Mouse (Mus musculus): ENCODE measurements around the gene Ptma. TPM values are rescaled to one million over a fixed set of nuclear protein-coding genes. Genes with fewer than 3 reads are reported as not detected.
"Not testable (repeated sequence)": the region's sequence is repeated elsewhere in the genome, so short reads cannot be mapped to it uniquely, and the experiment has no call there.

Ptma gene
- polyA plus RNA-seq, 1 experiment from 2014 or later = 1,165 TPM

- not testable (repeated sequence) for H3K9ac ChIP-seq (ENCODE audit: low read depth, low read length); H3K27me3 ChIP-seq (replicated peaks; ENCODE audit: control insufficient read depth, insufficient read depth, low read length); H3K9me3 ChIP-seq (ENCODE audit: control insufficient read depth, low read length); H3K27ac ChIP-seq (ENCODE audit: low read depth, low read length); H3K4me3 ChIP-seq (ENCODE audit: low read length); H3K4me1 ChIP-seq (ENCODE audit: control insufficient read depth, insufficient read depth, low read depth, low read length); H3K4me2 ChIP-seq (ENCODE audit: low read length); ATAC-seq; H3K36me3 ChIP-seq (ENCODE audit: control insufficient read depth, insufficient read depth, low read length)
- 99% methylated on average over 6 of the region's 6 CpGs for WGBS
Observed at GRCm38 (mm10) chr1:86485858-86486257, 40.7 kb upstream of the Ptma start.

- Histone ChIP-seq H3K4me3 (ENCODE audit: low read length) (peak overlapping the region; percentile 56), H3K27me3 (replicated peaks; ENCODE audit: control insufficient read depth, insufficient read depth, low read length) (no peaks in the 10 kb centered on the region), H3K9me3 (ENCODE audit: control insufficient read depth, low read length) (no peaks in the 10 kb centered on the region), H3K9ac (ENCODE audit: low read depth, low read length) (peak overlapping the region; percentile 70), H3K4me1 (ENCODE audit: control insufficient read depth, insufficient read depth, low read depth, low read length) (peaks cover 9% of the 10 kb centered on the region), H3K36me3 (ENCODE audit: control insufficient read depth, insufficient read depth, low read length) (no peaks in the 10 kb centered on the region), H3K4me2 (ENCODE audit: low read length) (peak overlapping the region; percentile 60), H3K27ac (ENCODE audit: low read depth, low read length) (peak overlapping the region; percentile 99)
- WGBS = 9% methylated on average over 13 of the region's 13 CpGs
- no peak for ATAC-seq
Observed at GRCm38 (mm10) chr1:86486703-86487294, 39.7 kb upstream of the Ptma start.

GRCm38 (mm10) chr1:86487295-86487907 lies 39.1 kb upstream of the Ptma start:
- H3K4me2 ChIP-seq (ENCODE audit: low read length) = peak overlapping the region; percentile 79
- H3K9ac ChIP-seq (ENCODE audit: low read depth, low read length) = peak overlapping the region; percentile 92
- no peaks in the 10 kb centered on the region for H3K36me3 ChIP-seq (ENCODE audit: control insufficient read depth, insufficient read depth, low read length)
- WGBS = 0% methylated on average over 59 of the region's 74 CpGs
- peak overlapping the region; percentile 99 for H3K27ac ChIP-seq (ENCODE audit: low read depth, low read length)
- H3K27me3 ChIP-seq (replicated peaks; ENCODE audit: control insufficient read depth, insufficient read depth, low read length) = no peaks in the 10 kb centered on the region
- H3K4me1 ChIP-seq (ENCODE audit: control insufficient read depth, insufficient read depth, low read depth, low read length) = peaks cover 11% of the 10 kb centered on the region
- peak; percentile 97 for ATAC-seq
- H3K9me3 ChIP-seq (ENCODE audit: control insufficient read depth, low read length) = no peaks in the 10 kb centered on the region
- peak overlapping the region; percentile 64 for H3K4me3 ChIP-seq (ENCODE audit: low read length)

- Histone ChIP-seq H3K36me3 (ENCODE audit: control insufficient read depth, insufficient read depth, low read length) (no peaks in the 10 kb centered on the region), H3K27me3 (replicated peaks; ENCODE audit: control insufficient read depth, insufficient read depth, low read length) (no peaks in the 10 kb centered on the region), H3K9me3 (ENCODE audit: control insufficient read depth, low read length) (no peaks in the 10 kb centered on the region), H3K27ac (ENCODE audit: low read depth, low read length) (peak overlapping the region; percentile 98), H3K4me2 (ENCODE audit: low read length) (peak overlapping the region; percentile 79), H3K4me1 (ENCODE audit: control insufficient read depth, insufficient read depth, low read depth, low read length) (peaks cover 14% of the 10 kb centered on the region), H3K4me3 (ENCODE audit: low read length) (peak overlapping the region; percentile 64), H3K9ac (ENCODE audit: low read depth, low read length) (peak overlapping the region; percentile 92)
- 7% methylated on average over 20 of the region's 20 CpGs for WGBS
- ATAC-seq = peak; percentile 60; the same call in 1 of the 2 replicates
Observed at GRCm38 (mm10) chr1:86487908-86488314, 38.6 kb upstream of the Ptma start.

GRCm38 (mm10) chr1:86488326-86488725 lies 38.2 kb upstream of the Ptma start:
- H3K4me3 ChIP-seq (ENCODE audit: low read length) = peak overlapping the region; percentile 64
- H3K9ac ChIP-seq (ENCODE audit: low read depth, low read length) = peak overlapping the region; percentile 92
- no peaks in the 10 kb centered on the region for H3K27me3 ChIP-seq (replicated peaks; ENCODE audit: control insufficient read depth, insufficient read depth, low read length)
- H3K4me2 ChIP-seq (ENCODE audit: low read length) = peak overlapping the region; percentile 79
- peak overlapping the region; percentile 98 for H3K27ac ChIP-seq (ENCODE audit: low read depth, low read length)
- H3K9me3 ChIP-seq (ENCODE audit: control insufficient read depth, low read length) = no peaks in the 10 kb centered on the region
- no peak for ATAC-seq
- H3K4me1 ChIP-seq (ENCODE audit: control insufficient read depth, insufficient read depth, low read depth, low read length) = peaks cover 14% of the 10 kb centered on the region
- 41% methylated on average over 7 of the region's 7 CpGs for WGBS
- H3K36me3 ChIP-seq (ENCODE audit: control insufficient read depth, insufficient read depth, low read length) = no peaks in the 10 kb centered on the region

- peak overlapping the region; percentile 98 for H3K27ac ChIP-seq (ENCODE audit: low read depth, low read length)
- peaks cover 14% of the 10 kb centered on the region for H3K4me1 ChIP-seq (ENCODE audit: control insufficient read depth, insufficient read depth, low read depth, low read length)
- H3K4me2 ChIP-seq (ENCODE audit: low read length) = peak overlapping the region; percentile 79
- peak overlapping the region; percentile 64 for H3K4me3 ChIP-seq (ENCODE audit: low read length)
- no peak for ATAC-seq
- no peak overlapping the region; the same call in 1 of the 2 replicates for H3K9ac ChIP-seq (ENCODE audit: low read depth, low read length)
- H3K36me3 ChIP-seq (ENCODE audit: control insufficient read depth, insufficient read depth, low read length) = no peaks in the 10 kb centered on the region
- no peaks in the 10 kb centered on the region for H3K27me3 ChIP-seq (replicated peaks; ENCODE audit: control insufficient read depth, insufficient read depth, low read length)
- WGBS = 93% methylated on average over 4 of the region's 4 CpGs
- no peaks in the 10 kb centered on the region for H3K9me3 ChIP-seq (ENCODE audit: control insufficient read depth, low read length)
Observed at GRCm38 (mm10) chr1:86488774-86489173, 37.8 kb upstream of the Ptma start.

- ATAC-seq = no peak
- Histone ChIP-seq H3K4me2 (ENCODE audit: low read length) (no peak overlapping the region), H3K4me1 (ENCODE audit: control insufficient read depth, insufficient read depth, low read depth, low read length) (peaks cover 14% of the 10 kb centered on the region), H3K4me3 (ENCODE audit: low read length) (no peak overlapping the region), H3K36me3 (ENCODE audit: control insufficient read depth, insufficient read depth, low read length) (no peaks in the 10 kb centered on the region), H3K9ac (ENCODE audit: low read depth, low read length) (no peak overlapping the region), H3K27me3 (replicated peaks; ENCODE audit: control insufficient read depth, insufficient read depth, low read length) (no peaks in the 10 kb centered on the region), H3K9me3 (ENCODE audit: control insufficient read depth, low read length) (no peaks in the 10 kb centered on the region), H3K27ac (ENCODE audit: low read depth, low read length) (no peak overlapping the region)
- 93% methylated on average over 4 of the region's 4 CpGs for WGBS
Observed at GRCm38 (mm10) chr1:86489901-86490300, 36.6 kb upstream of the Ptma start.

GRCm38 (mm10) chr1:86490697-86491096 lies 35.8 kb upstream of the Ptma start:
- H3K27me3 ChIP-seq (replicated peaks; ENCODE audit: control insufficient read depth, insufficient read depth, low read length) = no peaks in the 10 kb centered on the region
- no peak overlapping the region for H3K9ac ChIP-seq (ENCODE audit: low read depth, low read length)
- H3K4me1 ChIP-seq (ENCODE audit: control insufficient read depth, insufficient read depth, low read depth, low read length) = peaks cover 14% of the 10 kb centered on the region
- WGBS = 88% methylated on average over 3 of the region's 3 CpGs
- no peaks in the 10 kb centered on the region for H3K9me3 ChIP-seq (ENCODE audit: control insufficient read depth, low read length)
- no peak overlapping the region for H3K4me3 ChIP-seq (ENCODE audit: low read length)
- no peak overlapping the region for H3K4me2 ChIP-seq (ENCODE audit: low read length)
- no peaks in the 10 kb centered on the region for H3K36me3 ChIP-seq (ENCODE audit: control insufficient read depth, insufficient read depth, low read length)
- no peak overlapping the region for H3K27ac ChIP-seq (ENCODE audit: low read depth, low read length)
- ATAC-seq = no peak

GRCm38 (mm10) chr1:86491533-86492094 lies 34.9 kb upstream of the Ptma start:
- peak overlapping the region; percentile 46 for H3K9ac ChIP-seq (ENCODE audit: low read depth, low read length)
- no peak overlapping the region for H3K4me3 ChIP-seq (ENCODE audit: low read length)
- WGBS = 42% methylated on average over 7 of the region's 7 CpGs
- no peaks in the 10 kb centered on the region for H3K27me3 ChIP-seq (replicated peaks; ENCODE audit: control insufficient read depth, insufficient read depth, low read length)
- H3K4me2 ChIP-seq (ENCODE audit: low read length) = no peak overlapping the region
- peaks cover 14% of the 10 kb centered on the region for H3K4me1 ChIP-seq (ENCODE audit: control insufficient read depth, insufficient read depth, low read depth, low read length)
- ATAC-seq = no peak
- no peaks in the 10 kb centered on the region for H3K9me3 ChIP-seq (ENCODE audit: control insufficient read depth, low read length)
- H3K36me3 ChIP-seq (ENCODE audit: control insufficient read depth, insufficient read depth, low read length) = no peaks in the 10 kb centered on the region
- peak overlapping the region; percentile 75 for H3K27ac ChIP-seq (ENCODE audit: low read depth, low read length)

Data from hindbrain, embryonic 16.5 days (tissue).